Mouse (Mus musculus): ENCODE results near the gene Rimbp2. TPM values are rescaled to one million over a fixed set of nuclear protein-coding genes. Genes with fewer than 3 reads are reported as not detected.
A peak's percentile ranks its signal among the peaks of the same experiment; 100 is the strongest.

The Rimbp2 gene
- polyA plus RNA-seq, 1 experiment from 2014 or later = 0.17 TPM

GRCm38 (mm10) chr5:128808547-128809182, 144.6 kb downstream of the Rimbp2 start:
- H3K4me2 ChIP-seq (replicated peaks) = no peak overlapping the region
- ATAC-seq (ENCODE audit: insufficient number of reproducible peaks, low FRiP score, low TSS enrichment, low read depth) = no peak
- 57% methylated on average over 9 of the region's 9 CpGs for WGBS

DNA sequence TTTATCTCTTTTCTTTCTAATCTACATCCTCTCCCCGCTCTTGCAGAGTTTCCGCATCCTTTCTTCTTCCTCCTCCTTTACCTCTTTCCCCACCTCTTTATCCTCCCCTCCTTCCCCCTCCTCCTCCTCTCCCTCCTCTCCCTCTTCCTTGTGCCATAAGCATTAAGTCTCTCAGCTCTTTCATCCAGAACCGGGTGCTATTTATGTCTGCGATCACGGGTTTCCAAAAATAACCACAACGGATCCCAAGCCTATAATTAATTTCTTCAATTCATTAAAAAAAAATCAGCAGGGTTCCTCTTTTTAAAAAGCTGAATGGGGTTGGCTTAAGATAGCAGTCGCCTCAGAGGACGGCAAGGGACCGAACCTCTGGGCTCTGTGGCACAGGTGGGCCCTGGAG, 145.9 kb downstream of the Rimbp2 start:
- Histone ChIP-seq H3K36me3 (no peaks in the 10 kb centered on the region), H3K4me1 (no peaks in the 10 kb centered on the region), H3K27me3 (no peaks in the 10 kb centered on the region; the same call in 1 of the 2 replicates), H3K4me3 (replicated peaks) (no peak overlapping the region), H3K9ac (no peak overlapping the region), H3K9me3 (replicated peaks) (no peaks in the 10 kb centered on the region), H3K27ac (replicated peaks) (no peak overlapping the region), H3K4me2 (replicated peaks) (no peak overlapping the region)
- 85% methylated on average over 9 of the region's 9 CpGs for WGBS
- ATAC-seq (ENCODE audit: insufficient number of reproducible peaks, low FRiP score, low TSS enrichment, low read depth) = no peak

More at GRCm38 (mm10) chr5:128808547-128809182, 144.6 kb downstream of the Rimbp2 start:
- no peaks in the 10 kb centered on the region for H3K4me1 ChIP-seq
- no peak overlapping the region for H3K27ac ChIP-seq (replicated peaks)
- no peak overlapping the region for H3K9ac ChIP-seq
- peaks cover 1% of the 10 kb centered on the region for H3K27me3 ChIP-seq
- no peaks in the 10 kb centered on the region for H3K9me3 ChIP-seq (replicated peaks)
- no peak overlapping the region for H3K4me3 ChIP-seq (replicated peaks)
- no peaks in the 10 kb centered on the region for H3K36me3 ChIP-seq

DNA sequence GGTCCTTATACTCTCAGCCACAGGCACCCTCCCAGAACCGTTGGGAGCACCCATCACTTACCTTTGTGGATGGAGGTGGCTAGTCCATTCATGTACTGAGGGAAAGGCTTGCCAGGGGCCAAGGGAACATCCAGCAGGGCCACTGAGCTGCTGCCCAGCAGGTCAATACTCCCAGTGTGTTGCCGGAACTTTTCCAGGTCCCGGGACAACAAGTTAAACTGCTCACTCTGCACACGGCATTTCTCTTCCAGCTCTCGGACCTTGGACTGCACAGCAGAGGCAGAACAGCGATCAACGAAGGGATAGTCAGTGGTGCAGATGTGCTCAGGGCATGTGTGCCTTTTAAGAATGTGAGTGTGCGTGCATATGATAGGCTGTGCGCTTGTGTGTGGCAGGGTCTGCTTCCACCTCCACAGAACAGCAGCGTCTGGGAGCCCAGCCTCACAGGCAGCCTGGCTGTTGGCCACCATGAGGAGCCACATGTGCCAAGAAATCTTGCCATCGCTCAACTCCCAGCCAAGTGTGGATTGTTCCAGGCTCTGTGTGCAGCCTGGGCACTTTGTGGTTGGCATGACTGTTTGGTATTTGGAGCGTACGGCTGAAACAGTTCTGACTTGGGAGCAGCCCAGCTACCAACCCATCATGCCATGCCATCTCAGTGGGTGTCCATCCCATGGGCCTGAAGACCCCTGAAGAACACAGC, 146.8 kb downstream of the Rimbp2 start:
- Histone ChIP-seq H3K4me2 (replicated peaks) (no peak overlapping the region), H3K9me3 (replicated peaks) (no peaks in the 10 kb centered on the region), H3K36me3 (no peaks in the 10 kb centered on the region), H3K4me3 (replicated peaks) (no peak overlapping the region), H3K4me1 (no peaks in the 10 kb centered on the region), H3K27me3 (no peaks in the 10 kb centered on the region), H3K27ac (replicated peaks) (no peak overlapping the region), H3K9ac (no peak overlapping the region)
- 84% methylated on average over 13 of the region's 13 CpGs for WGBS
- ATAC-seq (ENCODE audit: insufficient number of reproducible peaks, low FRiP score, low TSS enrichment, low read depth) = no peak

DNA sequence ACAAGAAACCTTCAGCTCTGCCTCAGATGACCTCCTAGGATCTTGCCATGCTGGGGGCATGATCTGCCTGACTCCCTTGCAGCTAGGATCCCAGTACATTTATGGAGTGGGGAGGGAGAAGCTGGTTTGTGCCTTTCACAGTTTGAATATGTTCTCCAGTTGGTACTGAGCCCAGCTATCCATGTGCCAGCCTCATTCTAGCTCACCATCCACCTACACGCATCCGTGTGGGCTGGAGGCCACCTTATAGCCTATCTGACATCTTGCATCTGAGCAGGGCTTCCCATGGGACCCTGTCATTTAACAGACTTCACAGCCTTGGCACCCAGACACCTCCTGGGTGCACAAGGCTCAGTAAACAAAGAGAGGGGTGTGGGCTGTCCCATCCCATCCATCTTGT, 148.2 kb downstream of the Rimbp2 start:
- Histone ChIP-seq H3K27me3 (no peaks in the 10 kb centered on the region), H3K9ac (no peak overlapping the region)
- WGBS = 89% methylated on average over 2 of the region's 2 CpGs

GRCm38 (mm10) chr5:128800592-128800991, 152.7 kb downstream of the Rimbp2 start:
- H3K4me2 ChIP-seq (replicated peaks) = no peak overlapping the region
- no peaks in the 10 kb centered on the region for H3K9me3 ChIP-seq (replicated peaks)
- H3K27me3 ChIP-seq = no peaks in the 10 kb centered on the region
- 91% methylated on average over 5 of the region's 5 CpGs for WGBS
- no peaks in the 10 kb centered on the region for H3K4me1 ChIP-seq
- no peak for ATAC-seq (ENCODE audit: insufficient number of reproducible peaks, low FRiP score, low TSS enrichment, low read depth)
- no peaks in the 10 kb centered on the region for H3K36me3 ChIP-seq
- no peak overlapping the region for H3K9ac ChIP-seq
- H3K4me3 ChIP-seq (replicated peaks) = no peak overlapping the region
- no peak overlapping the region for H3K27ac ChIP-seq (replicated peaks)

More for the DNA sequence above, 148.2 kb downstream of the Rimbp2 start:
- H3K4me3 ChIP-seq (replicated peaks) = no peak overlapping the region
- no peaks in the 10 kb centered on the region for H3K9me3 ChIP-seq (replicated peaks)
- H3K27ac ChIP-seq (replicated peaks) = no peak overlapping the region
- H3K36me3 ChIP-seq = no peaks in the 10 kb centered on the region
- no peak for ATAC-seq (ENCODE audit: insufficient number of reproducible peaks, low FRiP score, low TSS enrichment, low read depth)
- no peak overlapping the region for H3K4me2 ChIP-seq (replicated peaks)
- no peaks in the 10 kb centered on the region for H3K4me1 ChIP-seq

DNA sequence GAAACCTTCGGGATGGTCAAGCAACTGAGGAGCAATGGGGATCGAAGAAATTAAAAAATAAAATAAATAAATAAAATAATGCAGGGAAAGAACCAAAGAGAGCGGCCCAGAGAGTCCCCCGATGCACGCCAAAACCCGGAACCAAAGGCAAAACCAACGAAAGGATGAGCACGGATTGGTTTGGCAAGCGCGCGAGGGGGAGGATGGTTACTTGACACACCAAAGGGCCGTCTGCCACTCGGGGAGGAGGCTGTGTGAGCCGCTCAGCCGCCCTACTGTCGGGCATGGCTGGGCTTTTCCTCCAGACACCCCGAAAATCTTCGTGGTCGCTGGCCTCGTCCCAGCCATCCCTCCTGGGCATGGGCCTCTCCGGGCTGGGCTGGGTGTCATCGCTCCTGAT, 171.7 kb downstream of the Rimbp2 start:
- Histone ChIP-seq H3K9ac (no peak overlapping the region), H3K36me3 (no peaks in the 10 kb centered on the region), H3K4me2 (replicated peaks) (no peak overlapping the region), H3K27ac (replicated peaks) (no peak overlapping the region), H3K27me3 (no peaks in the 10 kb centered on the region), H3K4me1 (no peaks in the 10 kb centered on the region), H3K4me3 (replicated peaks) (no peak overlapping the region), H3K9me3 (replicated peaks) (no peaks in the 10 kb centered on the region)
- 70% methylated on average over 22 of the region's 22 CpGs for WGBS
- no peak for ATAC-seq (ENCODE audit: insufficient number of reproducible peaks, low FRiP score, low TSS enrichment, low read depth)

- H3K9me3 ChIP-seq (replicated peaks) = no peaks in the 10 kb centered on the region
- H3K4me1 ChIP-seq = no peaks in the 10 kb centered on the region
- H3K27me3 ChIP-seq = no peaks in the 10 kb centered on the region
- H3K27ac ChIP-seq (replicated peaks) = no peak overlapping the region
- 66% methylated on average over 2 of the region's 2 CpGs for WGBS
- H3K4me3 ChIP-seq (replicated peaks) = no peak overlapping the region
- no peak for ATAC-seq (ENCODE audit: insufficient number of reproducible peaks, low FRiP score, low TSS enrichment, low read depth)
- no peaks in the 10 kb centered on the region for H3K36me3 ChIP-seq
- H3K9ac ChIP-seq = no peak overlapping the region
- H3K4me2 ChIP-seq (replicated peaks) = no peak overlapping the region
Observed at GRCm38 (mm10) chr5:128776386-128776785, 176.9 kb downstream of the Rimbp2 start.

GRCm38 (mm10) chr5:128769026-128769631, 184.2 kb downstream of the Rimbp2 start:
- Histone ChIP-seq H3K9ac (no peak overlapping the region), H3K9me3 (replicated peaks) (no peaks in the 10 kb centered on the region), H3K36me3 (no peaks in the 10 kb centered on the region), H3K27ac (replicated peaks) (no peak overlapping the region), H3K27me3 (no peaks in the 10 kb centered on the region), H3K4me1 (peaks cover 5% of the 10 kb centered on the region), H3K4me3 (replicated peaks) (0 out of 2 replicates have a peak overlapping the region, but pooled peaks have one; percentile 7), H3K4me2 (replicated peaks) (0 out of 2 replicates have a peak overlapping the region, but pooled peaks have one; percentile 15)
- ATAC-seq (ENCODE audit: insufficient number of reproducible peaks, low FRiP score, low TSS enrichment, low read depth) = peak; percentile 78
- WGBS = 3% methylated on average over 10 of the region's 10 CpGs

- Histone ChIP-seq H3K9ac (no peak overlapping the region), H3K36me3 (no peaks in the 10 kb centered on the region), H3K27me3 (no peaks in the 10 kb centered on the region), H3K4me1 (no peaks in the 10 kb centered on the region), H3K4me3 (replicated peaks) (no peak overlapping the region), H3K27ac (replicated peaks) (no peak overlapping the region), H3K4me2 (replicated peaks) (no peak overlapping the region), H3K9me3 (replicated peaks) (no peaks in the 10 kb centered on the region)
- 54% methylated on average over 8 of the region's 8 CpGs for WGBS
- no peak for ATAC-seq (ENCODE audit: insufficient number of reproducible peaks, low FRiP score, low TSS enrichment, low read depth)
Observed at GRCm38 (mm10) chr5:128761118-128761517, 192.2 kb downstream of the Rimbp2 start.

- Histone ChIP-seq H3K9ac (no peak overlapping the region), H3K4me3 (replicated peaks) (no peak overlapping the region), H3K27ac (replicated peaks) (no peak overlapping the region), H3K4me2 (replicated peaks) (no peak overlapping the region), H3K9me3 (replicated peaks) (no peaks in the 10 kb centered on the region), H3K36me3 (no peaks in the 10 kb centered on the region), H3K27me3 (0 out of 2 replicates have a peak, but pooled peaks cover 2% of the 10 kb centered on the region), H3K4me1 (no peaks in the 10 kb centered on the region)
- ATAC-seq (ENCODE audit: insufficient number of reproducible peaks, low FRiP score, low TSS enrichment, low read depth) = no peak
- 76% methylated on average over 8 of the region's 8 CpGs for WGBS
Observed at GRCm38 (mm10) chr5:128746261-128746660, 207.0 kb downstream of the Rimbp2 start.

GRCm38 (mm10) chr5:128745206-128745605, 208.1 kb downstream of the Rimbp2 start:
- Histone ChIP-seq H3K4me3 (replicated peaks) (no peak overlapping the region), H3K4me2 (replicated peaks) (no peak overlapping the region), H3K9me3 (replicated peaks) (no peaks in the 10 kb centered on the region), H3K27me3 (0 out of 2 replicates have a peak, but pooled peaks cover 2% of the 10 kb centered on the region), H3K27ac (replicated peaks) (no peak overlapping the region), H3K9ac (no peak overlapping the region), H3K36me3 (no peaks in the 10 kb centered on the region), H3K4me1 (no peaks in the 10 kb centered on the region)
- WGBS = 81% methylated on average over 9 of the region's 9 CpGs
- ATAC-seq (ENCODE audit: insufficient number of reproducible peaks, low FRiP score, low TSS enrichment, low read depth) = no peak

All from embryonic facial prominence, embryonic 15.5 days (tissue).